Mouse (Mus musculus): ENCODE results near the gene Pitpna. TPM values are rescaled to one million over a fixed set of nuclear protein-coding genes. Genes with fewer than 3 reads are reported as not detected.

Gene Pitpna
- 100 to 1,000 TPM; 201 to 220 TPM for total RNA-seq (2023)

GRCm38 (mm10) chr11:75587493-75588284 is at the start of gene Pitpna:
Pitpna (plus strand) TSS chr11:75588097.

GRCm38 (mm10) chr11:75630645-75631229 is 42.8 kb downstream of the Pitpna start, which contains the start of gene Inpp5k:
Inpp5k (plus strand) TSS chr11:75630988.

GRCm38 (mm10) chr11:75650311-75650710 is 62.4 kb downstream of the Pitpna start, which contains the start of gene Myo1c:
Myo1c (plus strand) TSS chr11:75650504.

Other genes starting within 250 kb of the Pitpna start
- 10 to 100 TPM; 65.0 to 79.0 TPM for gene Rpa1, start 239.8 kb upstream of the Pitpna start, total RNA-seq (2023)
- gene Smyd4, start 239.7 kb upstream of the Pitpna start, total RNA-seq (2023), result 1 to 10 TPM; 3.2 to 4.4 TPM
- gene Serpinf1, start 165.4 kb upstream of the Pitpna start, total RNA-seq (2023), result 10 to 100 TPM; 13.1 to 16.6 TPM
- not detected for gene Serpinf2, start 148.5 kb upstream of the Pitpna start, total RNA-seq (2023)
- 10 to 100 TPM; 25.4 to 25.8 TPM for gene Wdr81, start 133.4 kb upstream of the Pitpna start, total RNA-seq (2023)
- 1 to 10 TPM; 5.3 to 6.3 TPM for gene Tlcd2, start 126.4 kb upstream of the Pitpna start, total RNA-seq (2023)
- gene Prpf8, start 101.3 kb upstream of the Pitpna start, total RNA-seq (2023), result 100 to 1,000 TPM; 106 to 110 TPM
- under 1 TPM; 0.94 to 0.97 TPM for gene Rilp, start 78.0 kb upstream of the Pitpna start, total RNA-seq (2023)
- 1 to 10 TPM; 1.4 to 1.7 TPM for gene Scarf1, start 74.6 kb upstream of the Pitpna start, total RNA-seq (2023)
- 10 to 100 TPM; 54.6 to 73.8 TPM for gene Slc43a2, start 56.4 kb upstream of the Pitpna start, total RNA-seq (2023)
- 10 to 100 TPM; 70.5 to 82.5 TPM for gene Inpp5k, start 42.9 kb downstream of the Pitpna start, total RNA-seq (2023)
- 10 to 100 TPM; 52.8 to 60.4 TPM for gene Myo1c, start 62.4 kb downstream of the Pitpna start, total RNA-seq (2023)
- gene Crk, start 91.2 kb downstream of the Pitpna start, total RNA-seq (2023), result 10 to 100 TPM; 50.3 to 68.6 TPM
- 100 to 1,000 TPM; 205 to 219 TPM for gene Ywhae, start 144.8 kb downstream of the Pitpna start, total RNA-seq (2023)
- not detected for gene Doc2b, start 208.0 kb downstream of the Pitpna start, total RNA-seq (2023)

Measured in neutrophil, adult 83 days (primary cell).